Mouse (Mus musculus): ENCODE measurements around the gene C2.
"Not testable (repeated sequence)": the region's sequence is repeated elsewhere in the genome, so short reads cannot be mapped to it uniquely, and the experiment has no call there.

Gene C2

DNA sequence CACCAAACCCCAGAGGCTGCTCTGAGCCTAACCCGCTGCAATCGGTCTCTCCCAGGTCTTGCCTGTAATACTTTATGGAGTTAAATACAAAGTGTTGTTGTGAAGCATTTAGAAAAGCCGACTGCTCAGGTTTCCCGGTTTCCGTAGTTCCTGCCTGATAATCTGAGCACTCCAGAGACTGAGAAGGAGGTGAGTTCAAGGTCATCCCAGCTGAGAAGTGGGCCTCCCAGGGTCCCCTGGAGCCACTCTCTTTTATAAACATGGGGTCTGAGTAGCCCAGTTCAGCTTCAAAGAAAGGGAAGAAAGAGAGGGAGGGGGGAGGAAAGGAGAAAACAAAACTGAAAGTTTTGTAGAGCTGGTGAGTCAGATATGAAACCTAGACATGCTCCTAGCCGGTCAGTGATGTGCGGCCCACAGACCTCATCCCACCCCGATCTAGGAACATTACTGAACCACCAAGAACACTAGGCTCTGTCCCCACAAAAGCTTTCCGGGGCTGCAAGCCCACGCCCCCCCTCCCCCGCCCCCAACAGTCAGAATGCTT lies 18.7 kb downstream of the C2 start, which contains the start of gene Zbtb12:
TSS of gene Zbtb12 (plus strand) at position 148 of the 544 bp plus-strand sequence.
- no peak for DNase-seq

DNA sequence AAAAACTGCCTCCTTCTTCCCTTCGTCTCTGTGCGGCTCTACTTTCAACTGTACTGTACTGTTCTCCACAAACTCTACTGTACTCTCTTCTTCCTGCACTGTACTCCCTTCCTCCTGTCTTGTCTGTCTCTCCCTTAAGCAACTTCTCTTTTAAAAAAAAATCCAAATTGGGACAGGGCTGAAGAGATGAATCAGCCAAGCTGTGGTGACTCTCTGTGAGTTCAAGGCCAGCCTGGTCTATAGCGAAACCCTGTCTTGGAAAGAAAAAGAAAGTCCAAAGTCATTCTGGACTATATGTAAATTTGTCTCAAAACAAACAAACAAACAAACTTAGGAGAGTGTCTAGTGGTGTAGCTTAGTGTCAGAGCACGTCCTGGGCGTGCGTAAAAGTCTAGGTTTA lies 23.7 kb downstream of the C2 start:
- no peak for DNase-seq

DNA sequence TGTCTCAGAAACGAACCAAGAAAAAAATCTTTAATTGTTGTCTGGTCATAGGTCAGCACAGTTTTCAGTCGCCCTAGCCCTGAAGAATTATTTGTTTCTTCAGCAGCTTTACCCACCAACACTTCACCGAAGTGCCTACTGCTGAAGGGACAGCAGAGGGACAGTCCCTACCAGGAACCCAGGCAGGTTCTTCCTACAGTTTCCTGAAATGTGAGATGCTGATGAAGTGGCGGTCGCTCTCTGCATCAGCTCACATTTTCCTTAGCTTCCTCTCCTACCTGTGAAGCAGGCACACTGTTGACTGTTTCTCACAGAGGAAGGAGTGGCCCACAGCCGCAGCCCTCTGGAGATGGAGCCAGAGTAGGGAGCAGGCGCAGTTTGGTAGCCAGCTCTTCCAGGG lies 32.1 kb downstream of the C2 start:
- DNase-seq, result no peak

DNA sequence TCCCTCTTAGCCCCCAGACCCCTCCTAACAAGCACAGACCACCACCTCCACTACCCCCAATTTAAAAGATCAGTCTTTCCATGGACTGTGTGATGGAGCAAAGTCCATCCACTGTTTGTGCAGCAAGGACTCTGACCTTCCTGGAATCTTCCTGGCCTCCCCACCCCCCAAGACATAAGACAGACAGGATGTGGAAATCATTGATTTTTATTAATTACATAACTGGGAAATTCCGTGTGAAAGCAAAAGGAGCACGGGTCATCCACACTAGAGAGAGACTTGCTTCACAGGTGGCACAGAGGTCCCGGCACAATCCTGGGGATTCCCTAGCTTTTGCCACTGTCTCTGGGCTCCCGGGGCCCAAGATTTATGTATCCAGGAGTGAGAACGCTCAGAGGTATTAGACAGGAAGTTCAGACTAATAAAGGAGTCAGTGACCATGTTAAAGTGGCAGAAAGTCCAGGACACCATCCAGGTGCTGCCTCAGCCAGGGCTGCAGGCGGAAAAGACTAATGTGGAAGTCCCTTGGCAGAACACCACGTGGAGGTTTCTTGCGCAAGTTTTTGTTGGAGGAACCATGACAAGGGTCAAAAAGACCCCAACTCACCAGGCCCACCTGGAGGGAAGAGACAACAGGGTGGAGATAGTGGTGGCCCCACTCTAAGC lies 35.5 kb downstream of the C2 start, which contains the start of gene Cfb:
TSS of gene Cfb (minus strand) at position 103 of the 666 bp plus-strand sequence.
- no peak for DNase-seq

DNA sequence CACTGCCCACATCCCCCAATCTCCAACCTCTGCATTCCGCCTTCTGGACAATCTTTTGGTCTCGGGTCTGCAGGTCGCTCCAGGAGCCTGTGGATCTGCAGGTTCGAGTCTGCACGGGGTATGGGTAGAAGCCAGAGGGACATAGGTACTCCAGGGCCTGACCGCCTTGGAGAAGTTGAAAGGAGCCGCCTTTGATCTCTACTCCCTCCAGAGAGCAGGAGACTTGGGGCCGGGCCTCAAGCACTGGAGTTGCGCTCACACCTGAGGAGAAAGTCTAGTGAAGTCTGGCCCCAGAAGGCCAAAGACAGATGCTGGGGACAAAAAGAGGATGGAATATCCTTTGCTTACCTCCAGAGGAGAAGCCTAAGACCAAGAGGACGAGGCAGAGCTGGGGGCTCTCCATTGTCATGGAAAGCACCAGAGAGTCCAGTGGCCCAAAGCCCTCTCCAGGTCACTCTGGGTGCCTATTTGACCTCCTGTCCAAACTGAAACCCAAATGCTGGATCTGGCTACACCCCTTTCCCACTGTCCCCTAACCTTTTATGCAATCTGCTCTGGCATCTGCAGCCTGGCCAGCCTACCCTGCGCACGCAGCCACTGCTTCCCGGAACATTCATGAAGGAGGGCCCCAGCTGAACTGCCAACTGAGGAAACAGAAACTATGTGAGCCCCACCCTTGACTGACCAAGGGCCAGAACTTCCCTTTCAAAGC lies 36.2 kb downstream of the C2 start:
- DNase-seq, result no peak

DNA sequence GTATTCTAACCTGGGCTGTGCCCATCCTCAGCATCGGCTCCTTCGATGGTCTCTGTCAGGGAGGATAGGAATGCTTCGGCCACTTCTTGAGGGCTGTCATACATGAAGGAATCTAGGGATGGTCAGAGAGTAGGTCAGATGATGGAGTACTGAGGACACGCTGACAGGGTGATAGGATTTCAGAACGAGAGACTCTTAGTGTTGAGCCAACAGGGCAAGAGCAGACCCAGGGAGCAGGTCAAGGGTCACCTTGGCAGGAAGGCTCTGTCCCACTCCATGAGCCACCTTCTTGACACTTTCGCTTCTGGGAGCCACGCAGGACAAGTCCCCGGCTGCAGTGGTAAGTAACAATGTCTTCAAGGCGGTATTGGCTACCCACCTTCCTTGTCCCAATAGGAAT lies 37.6 kb downstream of the C2 start:
- no peak for DNase-seq

DNA sequence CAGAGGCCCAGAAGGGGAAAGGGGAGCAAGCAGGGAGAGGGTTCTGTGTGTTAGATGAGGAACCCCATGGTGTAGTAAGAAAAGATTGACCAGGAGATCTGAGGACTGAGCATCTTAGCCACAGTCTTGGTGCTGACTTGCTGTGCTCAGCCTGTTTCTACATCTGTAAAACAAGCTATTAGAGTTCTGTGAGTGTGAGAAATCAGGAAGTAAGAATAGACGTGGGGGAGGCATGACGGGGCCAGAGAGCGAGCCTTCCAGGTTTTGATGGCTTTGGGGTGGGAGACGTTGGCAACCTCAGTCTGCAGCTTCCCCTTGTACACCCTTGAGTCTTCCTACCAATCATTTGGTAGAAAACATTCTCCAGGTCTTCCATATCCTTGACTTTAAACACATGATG lies 39.4 kb downstream of the C2 start:
- no peak for DNase-seq

DNA sequence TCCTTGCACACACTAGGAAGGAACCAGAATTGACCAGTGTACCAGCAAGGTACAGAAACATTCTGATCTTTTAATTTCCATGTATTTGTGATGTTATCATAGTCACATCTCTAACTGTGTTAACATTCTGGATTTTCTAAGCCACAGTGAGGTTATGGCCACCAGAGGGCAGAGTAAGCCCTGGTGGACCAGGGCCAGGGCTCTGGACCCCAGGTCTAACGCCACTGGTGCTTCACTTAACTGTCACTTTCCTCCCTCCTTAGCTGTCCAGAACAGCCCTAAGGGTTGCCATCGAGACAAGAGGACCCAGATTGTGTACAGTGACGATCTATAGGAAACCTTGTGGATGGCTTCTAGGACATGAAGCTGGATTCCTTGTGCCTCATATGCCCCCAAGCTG lies 42.2 kb downstream of the C2 start:
- peak; percentile 70 for DNase-seq

DNA sequence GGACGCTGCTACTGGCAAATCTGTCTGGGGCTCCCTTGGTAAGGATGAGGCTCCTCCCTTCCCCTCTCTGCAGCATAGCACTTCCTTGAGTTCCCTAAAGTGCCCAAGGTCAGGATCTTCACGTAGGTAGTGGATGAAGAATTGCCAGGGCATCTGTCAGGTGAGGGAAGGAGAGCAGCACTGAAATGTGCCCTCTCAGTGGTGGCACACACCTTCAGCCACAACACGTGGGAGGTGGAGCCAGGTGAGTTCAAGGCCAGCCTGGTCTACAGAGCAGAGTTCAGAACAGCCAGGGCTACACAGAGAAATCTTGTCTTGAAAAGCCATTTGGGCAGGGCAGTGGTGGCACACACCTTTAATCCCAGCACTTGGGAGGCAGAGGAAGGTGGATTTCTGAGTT lies 43.3 kb downstream of the C2 start:
- no peak for DNase-seq

DNA sequence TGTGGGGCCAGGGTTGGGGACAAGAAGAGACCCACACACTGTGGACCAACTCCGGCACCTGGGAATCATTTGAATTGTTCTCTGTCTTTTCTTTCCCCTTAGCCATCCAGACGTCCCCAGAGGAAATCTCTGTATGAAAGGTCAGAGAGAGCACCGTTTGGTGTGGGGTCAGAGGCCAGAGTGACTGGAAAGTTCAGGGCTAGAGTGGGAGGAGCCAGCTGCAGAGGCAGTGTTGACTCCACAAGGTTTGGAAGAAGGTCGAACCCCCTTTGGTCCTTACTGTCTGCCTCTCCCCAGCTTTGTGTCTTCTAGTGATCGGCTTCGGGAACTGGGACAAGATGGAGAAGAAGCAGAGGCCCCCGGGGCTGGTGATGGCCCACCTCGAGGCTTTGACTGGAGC lies 44.6 kb downstream of the C2 start:
- DNase-seq, result no peak

DNA sequence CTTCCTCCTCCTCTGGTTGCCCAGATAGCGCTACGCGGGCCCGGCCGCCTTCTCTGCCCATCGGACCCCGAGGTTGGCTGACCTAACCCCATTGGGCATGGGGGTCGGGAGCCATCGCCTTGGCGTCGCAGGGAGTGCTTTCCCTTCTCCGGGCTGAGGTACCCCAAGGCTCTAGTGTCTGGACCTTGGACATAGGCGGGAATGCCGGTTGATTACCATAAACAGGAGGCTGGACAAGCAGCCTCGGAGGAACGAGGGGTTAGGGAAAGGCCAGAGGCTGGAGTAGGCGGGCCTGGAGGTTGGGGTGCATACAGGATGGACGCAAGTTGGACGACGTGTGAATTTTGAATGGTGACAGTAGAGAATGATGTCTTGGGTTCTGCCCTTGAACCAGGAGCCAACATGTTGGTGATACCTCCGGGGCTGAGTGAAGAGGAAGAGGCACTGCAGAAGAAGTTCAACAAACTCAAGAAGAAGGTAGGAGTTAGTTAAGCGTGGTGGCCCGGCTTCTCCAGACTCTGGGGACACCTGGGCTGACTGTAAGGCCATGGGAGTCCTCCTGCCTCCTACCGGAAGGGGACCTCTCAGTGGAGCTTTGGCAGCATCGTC lies 47.4 kb downstream of the C2 start:
- peak; percentile 31 for DNase-seq

DNA sequence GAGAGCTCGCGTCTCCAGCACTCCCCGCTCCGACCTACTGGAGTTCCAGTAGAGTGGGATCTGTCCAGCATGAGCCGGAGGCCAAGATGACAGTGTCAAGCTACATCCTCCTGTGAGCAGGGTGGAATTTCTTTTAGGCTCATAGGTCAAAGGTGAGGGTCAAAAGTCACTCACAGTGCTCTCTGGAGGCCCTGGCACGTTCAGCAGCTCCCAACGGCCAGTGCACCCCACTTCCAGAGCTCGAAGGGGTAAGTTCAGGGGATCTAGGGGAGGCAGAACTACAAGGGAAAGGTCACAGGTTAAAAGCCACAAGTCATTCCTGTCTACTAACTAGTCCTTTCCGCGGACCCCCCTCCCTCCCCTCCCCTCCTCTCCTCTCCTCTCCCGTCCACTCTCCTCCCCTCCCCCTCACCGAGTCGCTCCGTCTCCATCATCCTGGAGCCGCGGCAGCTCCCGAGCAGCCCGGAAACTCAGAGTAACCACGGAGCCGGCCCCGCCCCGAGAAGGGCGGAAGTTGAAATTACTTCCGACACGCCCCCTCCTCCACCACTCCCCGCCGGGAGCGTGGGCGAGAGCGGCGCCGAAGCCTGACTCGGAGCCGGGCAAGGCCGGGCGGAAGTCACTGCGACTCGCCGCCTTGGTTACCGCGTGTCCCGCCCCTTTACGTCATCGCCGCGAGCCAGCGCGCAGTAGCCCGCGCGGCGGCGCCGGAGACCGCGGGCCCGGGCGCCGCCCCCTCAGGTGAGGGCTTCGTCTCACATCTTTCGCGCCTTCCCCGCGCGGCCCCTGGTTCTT lies 48.1 kb downstream of the C2 start, which contains the start of the genes Skiv2l and Nelfe:
TSS of gene Skiv2l (minus strand) at position 489 of the 795 bp plus-strand sequence.
TSS of gene Nelfe (plus strand) at position 670 of the 795 bp plus-strand sequence.
- peak; percentile 99 for DNase-seq

DNA sequence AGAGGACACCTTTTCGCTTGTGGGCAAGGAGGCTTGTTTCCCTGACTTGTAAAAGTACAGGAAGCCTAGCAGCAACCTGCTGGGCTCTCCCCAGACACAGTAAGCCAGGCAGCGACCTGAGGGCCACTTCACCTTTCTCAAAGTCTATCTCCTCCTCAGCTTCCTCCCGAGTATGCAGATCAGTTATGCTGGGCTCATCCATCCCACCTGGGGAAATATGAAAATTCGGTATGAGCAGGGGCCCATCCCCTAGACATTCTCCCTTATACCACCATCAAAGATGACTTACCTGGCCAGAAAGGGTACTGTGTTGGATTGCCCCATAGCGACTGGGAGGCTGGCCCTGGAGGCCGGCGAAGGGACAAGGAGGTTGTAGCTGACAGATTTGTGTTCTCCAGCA lies 50.5 kb downstream of the C2 start:
- no peak for DNase-seq

DNA sequence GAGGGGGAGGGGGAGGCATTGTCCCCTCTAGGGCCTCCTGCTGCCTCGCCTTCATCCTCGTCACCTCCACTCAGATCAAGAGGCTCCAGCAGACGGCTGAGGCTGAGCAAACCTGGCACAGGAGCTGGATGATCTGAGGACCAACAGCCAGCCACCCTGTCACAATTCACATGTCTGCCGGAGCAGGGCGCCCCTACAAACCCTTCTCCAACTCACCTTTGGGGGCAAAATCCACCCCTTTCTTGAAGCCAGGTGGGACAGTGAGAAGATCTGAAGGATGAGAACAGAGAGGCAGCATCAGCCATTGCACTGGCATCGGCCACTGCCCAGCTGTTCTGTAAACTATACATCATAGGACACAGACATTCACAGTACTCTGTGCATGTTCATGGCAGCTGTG lies 50.9 kb downstream of the C2 start:
- DNase-seq, result no peak

DNA sequence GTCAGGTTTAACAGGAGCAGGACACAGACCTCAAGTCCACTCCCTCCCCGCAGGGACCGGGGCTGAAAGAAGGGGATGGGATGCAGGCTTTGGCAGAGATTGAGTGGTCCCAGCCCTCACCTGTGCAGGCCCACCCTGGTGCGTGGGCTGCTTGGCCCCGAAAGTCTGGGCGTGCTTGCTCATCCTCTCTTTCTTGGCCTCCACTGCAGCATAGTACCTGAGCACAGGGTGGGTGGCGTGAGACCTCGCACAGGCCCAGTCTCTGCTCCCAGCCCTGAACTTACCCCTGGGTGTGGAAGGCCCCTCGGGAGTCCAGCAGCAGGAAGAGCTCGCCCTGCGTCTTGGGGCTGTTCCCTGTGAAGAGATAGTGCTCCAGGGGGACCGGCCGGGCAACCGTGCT lies 53.2 kb downstream of the C2 start:
- DNase-seq, result no peak

DNA sequence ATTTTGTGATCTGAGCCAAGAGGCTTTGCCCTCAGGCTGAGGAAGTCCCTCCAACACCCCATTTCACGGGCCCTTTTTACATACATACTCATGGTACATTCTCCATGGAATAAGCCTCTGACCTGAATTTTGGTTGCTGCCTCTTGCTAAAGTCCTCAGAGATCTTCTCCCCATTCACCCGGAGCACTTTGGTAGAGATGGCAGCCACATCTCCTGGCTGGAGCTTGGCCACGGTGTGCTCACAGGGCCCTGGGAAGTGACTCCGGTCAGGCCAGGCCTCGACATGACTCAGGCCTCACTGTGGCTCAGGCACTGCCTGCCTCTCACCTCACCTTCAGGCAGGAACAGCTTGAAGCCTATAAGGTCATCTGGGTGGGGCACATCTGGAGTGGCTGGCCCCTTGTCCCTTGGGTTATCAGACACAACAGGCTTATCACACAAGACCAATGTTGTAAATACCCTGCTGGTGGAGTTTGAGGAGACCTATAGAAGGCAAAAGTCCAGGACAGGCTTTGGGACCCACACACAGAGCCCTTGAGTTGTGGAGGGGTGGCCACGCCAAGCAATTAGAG lies 57.2 kb downstream of the C2 start:
- no peak for DNase-seq

DNA sequence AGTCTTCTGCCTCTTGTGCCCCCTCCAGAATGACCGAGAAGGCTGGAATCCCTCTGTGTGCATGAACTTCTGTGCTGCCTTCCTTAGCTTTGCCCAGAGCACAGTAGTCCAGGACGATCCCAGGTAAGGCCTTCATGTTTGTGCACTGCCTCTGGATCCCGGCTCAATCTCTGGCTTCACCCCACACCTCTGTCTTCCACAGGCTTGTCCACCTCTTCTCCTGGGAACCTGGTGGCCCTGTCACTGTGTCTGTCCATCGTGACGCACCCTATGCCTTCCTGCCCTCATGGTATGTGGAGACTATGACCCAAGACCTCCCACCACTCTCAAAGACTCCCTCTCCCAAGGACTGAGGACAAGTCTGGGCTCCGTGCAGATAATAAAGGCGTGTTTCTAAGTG lies 59.3 kb downstream of the C2 start:
- DNase-seq, result no peak

DNA sequence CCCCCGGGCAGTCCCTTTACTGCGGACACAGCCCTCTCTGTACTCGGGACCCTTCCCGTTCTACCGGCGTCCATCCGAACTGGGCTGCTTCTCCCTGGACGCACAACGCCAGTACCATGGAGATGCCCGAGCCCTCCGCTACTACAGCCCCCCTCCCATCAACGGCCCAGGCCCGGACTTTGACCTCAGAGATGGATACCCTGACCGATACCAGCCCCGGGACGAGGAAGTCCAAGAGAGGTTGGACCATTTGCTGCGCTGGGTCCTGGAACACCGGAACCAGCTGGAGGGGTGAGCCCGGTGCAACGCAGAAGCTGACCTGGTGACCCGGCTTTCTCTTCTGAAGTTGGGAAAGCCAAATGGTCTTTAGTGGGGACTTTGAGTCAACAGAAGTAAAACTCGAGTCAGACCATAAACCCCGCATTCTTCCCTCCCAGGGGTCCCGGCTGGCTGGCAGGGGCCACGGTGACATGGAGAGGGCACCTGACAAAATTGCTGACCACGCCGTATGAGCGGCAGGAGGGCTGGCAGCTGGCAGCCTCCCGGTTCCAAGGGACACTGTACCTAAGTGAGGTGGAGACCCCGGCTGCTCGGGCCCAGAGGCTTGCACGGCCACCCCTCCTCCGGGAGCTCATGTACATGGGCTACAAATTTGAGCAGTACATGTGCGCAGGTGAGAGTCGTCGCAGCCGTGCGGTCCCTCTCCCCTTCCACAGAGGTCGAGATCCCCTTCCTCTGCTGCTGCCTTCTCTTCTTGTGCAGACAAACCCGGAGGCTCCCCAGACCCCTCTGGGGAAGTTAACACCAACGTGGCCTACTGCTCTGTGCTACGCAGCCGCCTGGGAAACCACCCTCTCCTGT lies 60.4 kb downstream of the C2 start:
- peak; percentile 24 for DNase-seq

DNA sequence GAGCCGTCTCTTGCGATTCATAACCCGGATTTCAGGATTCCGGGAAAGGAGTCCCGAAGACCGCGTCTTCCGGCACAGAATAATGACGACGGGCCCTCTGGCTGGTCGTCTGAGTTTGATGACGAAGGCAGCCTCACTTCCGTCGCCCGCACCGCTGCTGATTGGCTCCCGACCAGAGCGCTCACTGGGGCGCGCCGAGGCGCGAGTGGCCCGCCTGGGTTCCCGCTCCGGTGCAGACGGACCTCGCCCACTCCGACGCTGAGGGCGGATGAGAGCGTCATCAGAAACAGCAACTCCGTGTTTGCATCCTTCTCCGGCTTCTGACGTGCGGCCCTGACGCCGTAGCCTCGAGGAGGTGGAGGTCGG lies 61.2 kb downstream of the C2 start, which contains the start of the genes Stk19 and Dxo:
TSS of gene Stk19 (minus strand) at position 90 of the 366 bp plus-strand sequence.
TSS of gene Dxo (plus strand) at position 164 of the 366 bp plus-strand sequence.
- peak; percentile 93 for DNase-seq

DNA sequence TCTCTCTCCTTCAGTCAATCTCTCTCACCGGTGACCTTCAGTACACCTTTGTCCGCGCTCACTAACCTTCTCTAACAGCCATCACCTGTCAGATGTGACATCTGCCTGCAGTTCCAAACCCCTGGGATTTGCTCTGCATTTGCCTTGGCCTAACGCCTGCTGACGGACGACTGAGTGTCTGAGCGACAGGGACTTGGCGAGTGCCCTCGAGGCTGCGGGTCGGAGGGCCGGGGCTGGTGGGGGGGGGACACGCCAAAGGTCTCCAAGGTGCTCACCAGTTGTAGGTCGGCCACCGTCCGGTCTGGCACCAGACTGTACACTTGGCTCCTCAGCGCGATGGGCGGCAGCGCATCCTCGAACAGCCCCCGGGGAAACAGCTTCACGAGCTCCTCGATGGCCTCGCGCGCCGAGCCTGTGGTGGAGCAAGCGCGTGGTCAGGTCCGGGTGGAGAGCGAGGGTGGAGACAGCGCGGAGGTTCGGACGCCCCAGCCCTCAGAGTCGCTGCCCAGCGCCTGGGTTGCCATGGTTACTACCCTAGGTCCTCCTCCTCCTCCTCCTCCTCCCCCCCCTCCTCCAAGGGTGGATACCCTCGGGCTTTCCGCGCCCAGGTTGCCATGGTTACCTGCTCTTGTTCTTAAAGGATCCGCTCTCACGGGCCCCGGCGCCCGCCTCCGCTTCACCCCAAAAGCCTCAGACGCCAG lies 61.8 kb downstream of the C2 start:
- DNase-seq, result no peak

DNA sequence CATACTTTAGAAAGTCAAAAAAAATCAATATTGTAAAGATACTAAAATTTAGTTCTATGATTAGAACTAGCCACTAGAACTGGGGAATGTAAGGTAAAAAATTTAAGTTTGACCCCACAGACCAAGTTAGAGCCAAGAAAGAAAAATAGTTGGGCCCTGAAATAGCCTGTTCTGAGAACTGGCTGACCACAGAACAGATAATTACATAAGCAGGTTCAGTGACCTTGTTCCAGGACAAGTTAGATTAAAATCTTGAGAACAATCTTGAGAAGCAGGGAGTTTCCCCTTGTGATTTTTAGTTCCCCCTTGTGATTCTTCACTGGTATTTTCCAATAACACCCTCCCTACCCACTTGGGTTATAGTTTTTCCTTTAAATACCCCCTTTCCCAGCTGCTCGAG lies 67.3 kb downstream of the C2 start:
- DNase-seq, result not testable (repeated sequence)

All from thymus, postnatal 4 days (tissue).